Mouse (Mus musculus) lung, postnatal 10 days (tissue): ENCODE measurements around the gene Brms1l.

Source experiments
- DNase-seq: peaks from one replicate; pipeline ENCODE4 v3.0.0; 2021

The Brms1l gene

GRCm38 (mm10) chr12:55867738-55868137 is 31.6 kb downstream of the Brms1l start:
- DNase-seq, result no peak

GRCm38 (mm10) chr12:55869622-55870322 is 33.6 kb downstream of the Brms1l start:
- no peak for DNase-seq

GRCm38 (mm10) chr12:55885449-55885848 is 49.3 kb downstream of the Brms1l start:
- DNase-seq, result no peak

- DNase-seq, result peak; percentile 3
These were observed 52.4 kb downstream of the Brms1l start for GRCm38 (mm10) chr12:55888570-55888969.

GRCm38 (mm10) chr12:55904801-55905200 is 68.7 kb downstream of the Brms1l start:
- DNase-seq, result no peak

GRCm38 (mm10) chr12:55912138-55912537 is 76.0 kb downstream of the Brms1l start:
- no peak for DNase-seq

GRCm38 (mm10) chr12:55913201-55913600 is 77.1 kb downstream of the Brms1l start:
- DNase-seq, result no peak

GRCm38 (mm10) chr12:55916250-55916649 is 80.1 kb downstream of the Brms1l start:
- DNase-seq, result no peak

GRCm38 (mm10) chr12:55917020-55917419 is 80.9 kb downstream of the Brms1l start:
- DNase-seq, result no peak
